Mouse (Mus musculus) lung, postnatal 0 days (tissue): ENCODE data around the gene Mettl16.

ENCODE experiments used
- CTCF ChIP-seq: IDR thresholded peaks from 2 replicates; pipeline ENCODE4 v1.5.1; 2016; ENCODE audit warnings: antibody characterized with exemption, mild to moderate bottlenecking
- EP300 ChIP-seq: IDR thresholded peaks from 2 replicates; pipeline ENCODE4 v1.6.1; 2016; ENCODE audit warnings: antibody characterized with exemption, mild to moderate bottlenecking, control low read depth

GRCm38 (mm10) chr11:74826702-74827101, 56.1 kb downstream of the Mettl16 start:
- no peak for TF ChIP-seq CTCF
- TF ChIP-seq EP300 = no peak
